Mouse (Mus musculus): ENCODE data around the gene Man1b1.

Gene Man1b1
- long read RNA-seq, experiment 1, transcript Man1b1-201 (13 exons, 3,755 nt): major isoform, 5 of 8 reads
- long read RNA-seq, experiment 1, partial matches to known transcripts: 2 of 8 reads
- long read RNA-seq, experiment 1, other reads (novel, unspliced or antisense): 1 of 8 reads
- long read RNA-seq, experiment 2, partial matches to known transcripts: 2 of 5 reads
- long read RNA-seq, experiment 2, other reads (novel, unspliced or antisense): 1 of 5 reads

GRCm38 (mm10) chr2:25332286-25333160 lies at the start of gene Man1b1:
Man1b1 (plus strand) TSS chr2:25332338.
- intact Hi-C loops (cut with DNase I): loop anchor here (5.0 to 10.0 kb wide), 2 partner anchors 60 to 138 kb away; partner anchors contain the start of genes Anapc2, Ssna1 and Tor4a

- intact Hi-C loops (cut with DNase I): no loop called here
These were observed 46.6 kb upstream of the Man1b1 start for GRCm38 (mm10) chr2:25285551-25285950.

DNA sequence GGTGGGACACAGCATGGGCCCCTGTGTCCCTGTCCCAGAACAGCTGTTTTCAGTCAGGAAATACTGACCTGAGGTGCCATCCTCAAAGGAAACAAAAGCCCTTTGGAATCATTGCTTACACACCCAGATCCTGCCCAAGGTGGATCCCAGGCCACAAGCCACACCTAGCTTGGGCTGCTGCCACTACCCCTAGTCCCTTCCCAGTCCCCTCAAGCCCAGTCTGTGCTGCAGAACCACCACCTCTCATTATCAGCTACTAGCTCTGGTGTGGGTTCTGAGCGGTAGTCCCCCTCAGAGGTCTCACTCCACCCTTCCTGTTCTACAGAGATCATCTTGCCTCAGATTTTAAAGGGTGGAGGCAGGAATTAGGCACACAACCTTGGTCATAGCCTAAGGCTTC lies 45.8 kb upstream of the Man1b1 start:
- intact Hi-C loops (cut with DNase I): no loop called here

GRCm38 (mm10) chr2:25286837-25287636 lies 45.1 kb upstream of the Man1b1 start:
- intact Hi-C loops (cut with DNase I): no loop called here

DNA sequence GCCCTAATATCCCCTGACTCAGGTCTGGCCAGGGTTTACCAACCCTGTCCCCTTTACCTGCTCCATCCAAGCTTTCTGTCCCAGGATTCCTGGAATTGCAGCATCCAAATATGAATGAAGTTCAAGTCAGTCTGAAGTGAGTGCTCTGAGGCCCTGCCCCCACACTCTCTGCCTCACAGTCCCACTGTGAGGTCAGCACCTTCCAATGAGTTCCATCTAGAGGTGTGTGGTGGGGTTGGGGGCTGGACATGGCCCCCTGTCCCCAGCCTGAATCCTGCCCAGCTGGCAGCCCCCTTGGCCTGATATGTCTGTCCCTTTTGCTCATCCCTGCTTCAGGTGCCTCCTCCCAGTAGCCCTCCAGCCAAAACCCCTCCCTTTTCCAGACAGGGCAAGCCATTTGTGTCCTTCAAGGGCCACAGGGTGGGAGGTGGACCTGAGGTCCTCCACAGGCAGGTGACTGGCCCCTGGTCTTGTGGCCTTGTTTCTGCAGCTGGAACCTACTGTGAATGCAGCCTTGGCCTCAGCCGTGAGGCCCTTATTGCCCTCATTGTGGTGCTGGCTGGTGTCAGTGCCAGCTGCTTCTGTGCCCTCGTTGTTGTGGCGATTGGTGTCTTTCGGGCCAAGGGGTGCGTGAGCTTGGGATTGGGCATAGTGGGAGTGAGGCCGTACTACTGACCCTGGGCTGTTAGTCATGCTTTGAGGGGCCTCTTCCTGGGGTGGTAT lies 44.0 kb upstream of the Man1b1 start, which contains the start of gene Tmem210:
Gene Tmem210, plus strand, starts transcription at position 219 of the 723 bp plus-strand sequence.
- intact Hi-C loops (cut with DNase I): no loop called here

GRCm38 (mm10) chr2:25288734-25289345 lies 43.3 kb upstream of the Man1b1 start:
- intact Hi-C loops (cut with DNase I): no loop called here

DNA sequence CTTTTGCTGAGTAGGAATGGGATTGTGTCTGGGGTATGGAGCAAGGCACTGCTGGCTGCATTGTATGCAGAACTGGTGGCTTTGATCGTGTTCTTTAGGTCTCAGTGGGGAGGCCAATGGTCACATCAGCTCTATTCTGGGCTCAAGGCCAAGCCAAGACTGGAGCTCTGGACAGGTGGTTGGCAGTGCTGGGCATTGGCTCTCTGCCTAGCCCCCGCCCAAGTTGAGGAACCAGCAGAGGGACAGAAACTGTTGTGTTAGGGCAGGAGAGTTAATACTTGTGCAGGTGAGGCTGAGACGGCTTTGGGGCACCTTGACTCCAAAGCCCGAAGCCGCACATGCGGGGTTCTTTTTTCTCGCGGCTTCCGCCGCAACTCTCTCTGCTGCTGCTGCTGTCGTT lies 42.5 kb upstream of the Man1b1 start, which contains the start of gene Lrrc26:
Gene Lrrc26, plus strand, starts transcription at position 265 of the 400 bp plus-strand sequence.
- intact Hi-C loops (cut with DNase I): loop anchor here (5.0 kb wide), 1 partner anchor 38 kb away; no protein-coding TSS in a partner anchor

- intact Hi-C loops (cut with DNase I): loop anchor here (5.0 kb wide), 1 partner anchor 37 kb away; no protein-coding TSS in a partner anchor
These were observed 41.9 kb upstream of the Man1b1 start for GRCm38 (mm10) chr2:25290101-25290815.

GRCm38 (mm10) chr2:25290816-25291130 lies 41.4 kb upstream of the Man1b1 start:
- intact Hi-C loops (cut with DNase I): loop anchor here (5.0 kb wide), 1 partner anchor 37 kb away; no protein-coding TSS in a partner anchor

GRCm38 (mm10) chr2:25291184-25292053 lies 40.7 kb upstream of the Man1b1 start:
- intact Hi-C loops (cut with DNase I): loop anchor here (5.0 kb wide), 1 partner anchor 36 kb away; no protein-coding TSS in a partner anchor

GRCm38 (mm10) chr2:25292054-25292544 lies 40.0 kb upstream of the Man1b1 start:
- intact Hi-C loops (cut with DNase I): loop anchor here (5.0 kb wide), 1 partner anchor 35 kb away; no protein-coding TSS in a partner anchor

GRCm38 (mm10) chr2:25292856-25293255 lies 39.3 kb upstream of the Man1b1 start:
- intact Hi-C loops (cut with DNase I): loop anchor here (5.0 kb wide), 1 partner anchor 34 kb away; no protein-coding TSS in a partner anchor

- intact Hi-C loops (cut with DNase I): loop anchor here (5.0 kb wide), 1 partner anchor 34 kb away; no protein-coding TSS in a partner anchor
These were observed 38.4 kb upstream of the Man1b1 start for GRCm38 (mm10) chr2:25293706-25294105.

GRCm38 (mm10) chr2:25297093-25297492 lies 35.0 kb upstream of the Man1b1 start:
- intact Hi-C loops (cut with DNase I): no loop called here

GRCm38 (mm10) chr2:25298046-25298445 lies 34.1 kb upstream of the Man1b1 start:
- intact Hi-C loops (cut with DNase I): no loop called here

DNA sequence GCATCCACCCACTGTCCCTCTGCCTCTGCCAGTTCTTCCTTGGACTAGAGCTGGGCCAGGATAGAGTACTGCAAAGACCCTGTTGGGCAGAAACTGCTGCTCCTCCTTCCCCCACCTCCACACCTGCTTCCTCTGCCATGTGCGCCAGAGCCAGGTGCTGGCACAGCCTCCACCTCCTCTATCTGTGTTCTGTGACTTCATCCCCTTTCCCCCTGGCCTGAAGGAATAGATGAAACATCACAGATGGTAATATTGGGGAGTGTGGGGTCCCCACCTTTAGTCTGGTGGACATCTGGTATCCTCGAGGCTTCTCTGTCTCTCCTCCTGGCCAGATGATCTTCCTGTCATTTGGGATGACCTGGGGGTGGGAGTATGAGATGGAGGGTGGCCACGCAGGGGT lies 28.7 kb upstream of the Man1b1 start:
- intact Hi-C loops (cut with DNase I): no loop called here

- intact Hi-C loops (cut with DNase I): no loop called here
These were observed 28.0 kb upstream of the Man1b1 start for GRCm38 (mm10) chr2:25303931-25304656.

Data from adrenal gland (tissue).